Mouse (Mus musculus): ENCODE results near the gene Vmn1r178. TPM values are rescaled to one million over a fixed set of nuclear protein-coding genes. Genes with fewer than 3 reads are reported as not detected.

The Vmn1r178 gene
- total and polyA plus RNA-seq, 3 experiments: not detected

GRCm38 (mm10) chr7:23926678-23927077 is 34.9 kb downstream of the Vmn1r178 start, which contains the start of gene Vmn1r179:
Vmn1r179 (plus strand) TSS chr7:23926978.
- no peak within 1 kb of the TSS for H3K9ac ChIP-seq (ENCODE audit: insufficient read depth, low read depth)
- H3K36me3 ChIP-seq (replicated peaks in 1 of 2; ENCODE audit: control insufficient read depth in 1 of 2, insufficient read depth in 1 of 2, low read length in 1 of 2): no peaks in the 10 kb centered on the region
- H3K27ac ChIP-seq (ENCODE audit: insufficient read depth, low read depth): no peak within 1 kb of the TSS
- DNase-seq (ENCODE audit: extremely low read depth): no peak
- H3K4me2 ChIP-seq (ENCODE audit: insufficient read depth, low read depth, poor library complexity, severe bottlenecking): no peak within 1 kb of the TSS
- TF ChIP-seq HCFC1 (IDR thresholded peaks at IDR 0.05; ENCODE audit: low read depth, low read length): no peak
- TF ChIP-seq PAX5 (IDR thresholded peaks at IDR 0.05; ENCODE audit: low read length): no peak
- no peak for TF ChIP-seq MXI1 (IDR thresholded peaks at IDR 0.05; ENCODE audit: low read depth, low read length)
- TF ChIP-seq RAD21 (IDR thresholded peaks at IDR 0.05; ENCODE audit: low read depth, low read length): no peak
- no peak for TF ChIP-seq MEF2A (IDR thresholded peaks at IDR 0.05; ENCODE audit: borderline replicate concordance, low read depth, low read length)
- TF ChIP-seq ZKSCAN1 (IDR thresholded peaks at IDR 0.05; ENCODE audit: borderline replicate concordance, low read depth, low read length): no peak
- no peak for TF ChIP-seq MYC (IDR thresholded peaks at IDR 0.05; ENCODE audit: low read depth, low read length)
- TF ChIP-seq USF1 (IDR thresholded peaks at IDR 0.05; ENCODE audit: low read depth, low read length): no peak
- in situ Hi-C loops (cut with MboI; ENCODE audit: low pct_ligation_motif_present, low pct_unique_long_range_greater_than_20kb, low sequenced_read_pairs): no loop called here
- no peaks in the 10 kb centered on the region for H3K4me1 ChIP-seq (ENCODE audit: control insufficient read depth in 1 of 2, insufficient read depth in 2 of 2)
- H3K4me3 ChIP-seq (replicated peaks in 1 of 3; ENCODE audit: low read depth in 2 of 3, low read length in 2 of 3, poor library complexity in 1 of 3): no peak within 1 kb of the TSS
- dilution Hi-C loops (cut with MboI; ENCODE audit: extremely low pct_ligation_motif_present, extremely low pct_unique_long_range_greater_than_20kb, low sequenced_read_pairs): no loop called here
- H3K9me3 ChIP-seq (replicated peaks; ENCODE audit: low read length): no peaks in the 10 kb centered on the region
- peaks cover 27% of the 10 kb centered on the region for H3K27me3 ChIP-seq (replicated peaks)
- no peaks in the 10 kb centered on the region for H3K79me2 ChIP-seq (replicated peaks; ENCODE audit: control insufficient read depth, extremely low read depth, insufficient read depth, poor library complexity, severe bottlenecking)

Other genes starting within 250 kb of the Vmn1r178 start
- gene Vmn1r172, start 233.7 kb upstream of the Vmn1r178 start, total RNA-seq (2012; rRNA removed): not detected in 2 replicates
- not detected in 2 replicates for gene Vmn1r172, start 233.7 kb upstream of the Vmn1r178 start, total RNA-seq (2014; rRNA removed)
- not detected in 2 replicates for gene Vmn1r172, start 233.7 kb upstream of the Vmn1r178 start, polyA plus RNA-seq (2012; ENCODE audit: insufficient read length, low read depth)
- not detected in 2 replicates for gene Vmn1r173, start 191.3 kb upstream of the Vmn1r178 start, total RNA-seq (2012; rRNA removed)
- gene Vmn1r173, start 191.3 kb upstream of the Vmn1r178 start, total RNA-seq (2014; rRNA removed): not detected in 2 replicates
- not detected in 2 replicates for gene Vmn1r173, start 191.3 kb upstream of the Vmn1r178 start, polyA plus RNA-seq (2012; ENCODE audit: insufficient read length, low read depth)
- not detected in 2 replicates for gene Vmn1r174, start 139.7 kb upstream of the Vmn1r178 start, total RNA-seq (2012; rRNA removed)
- not detected in 2 replicates for gene Vmn1r174, start 139.7 kb upstream of the Vmn1r178 start, total RNA-seq (2014; rRNA removed)
- gene Vmn1r174, start 139.7 kb upstream of the Vmn1r178 start, polyA plus RNA-seq (2012; ENCODE audit: insufficient read length, low read depth): not detected in 2 replicates
- not detected in 2 replicates for gene Vmn1r175, start 81.4 kb upstream of the Vmn1r178 start, total RNA-seq (2012; rRNA removed)
- gene Vmn1r175, start 81.4 kb upstream of the Vmn1r178 start, total RNA-seq (2014; rRNA removed): not detected in 2 replicates
- gene Vmn1r175, start 81.4 kb upstream of the Vmn1r178 start, polyA plus RNA-seq (2012; ENCODE audit: insufficient read length, low read depth): not detected in 2 replicates
- gene Vmn1r176, start 54.6 kb upstream of the Vmn1r178 start, total RNA-seq (2012; rRNA removed): not detected in 2 replicates
- gene Vmn1r176, start 54.6 kb upstream of the Vmn1r178 start, total RNA-seq (2014; rRNA removed): not detected in 2 replicates
- not detected in 2 replicates for gene Vmn1r176, start 54.6 kb upstream of the Vmn1r178 start, polyA plus RNA-seq (2012; ENCODE audit: insufficient read length, low read depth)
- gene Vmn1r177, start 25.6 kb upstream of the Vmn1r178 start, total RNA-seq (2012; rRNA removed): not detected in 2 replicates
- gene Vmn1r177, start 25.6 kb upstream of the Vmn1r178 start, total RNA-seq (2014; rRNA removed): not detected in 2 replicates
- not detected in 2 replicates for gene Vmn1r177, start 25.6 kb upstream of the Vmn1r178 start, polyA plus RNA-seq (2012; ENCODE audit: insufficient read length, low read depth)
- not detected in 2 replicates for gene Vmn1r179, start 35.0 kb downstream of the Vmn1r178 start, total RNA-seq (2012; rRNA removed)
- not detected in 2 replicates for gene Vmn1r179, start 35.0 kb downstream of the Vmn1r178 start, total RNA-seq (2014; rRNA removed)
- not detected in 2 replicates for gene Vmn1r179, start 35.0 kb downstream of the Vmn1r178 start, polyA plus RNA-seq (2012; ENCODE audit: insufficient read length, low read depth)
- gene Vmn1r180, start 58.6 kb downstream of the Vmn1r178 start, total RNA-seq (2012; rRNA removed): not detected in 2 replicates
- not detected in 2 replicates for gene Vmn1r180, start 58.6 kb downstream of the Vmn1r178 start, total RNA-seq (2014; rRNA removed)
- gene Vmn1r180, start 58.6 kb downstream of the Vmn1r178 start, polyA plus RNA-seq (2012; ENCODE audit: insufficient read length, low read depth): not detected in 2 replicates
- gene Vmn1r181, start 82.6 kb downstream of the Vmn1r178 start, total RNA-seq (2012; rRNA removed): not detected in 2 replicates
- not detected in 2 replicates for gene Vmn1r181, start 82.6 kb downstream of the Vmn1r178 start, total RNA-seq (2014; rRNA removed)
- not detected in 2 replicates for gene Vmn1r181, start 82.6 kb downstream of the Vmn1r178 start, polyA plus RNA-seq (2012; ENCODE audit: insufficient read length, low read depth)
- gene V1rd19, start 109.7 kb downstream of the Vmn1r178 start, total RNA-seq (2012; rRNA removed): not detected in 2 replicates
- not detected in 2 replicates for gene V1rd19, start 109.7 kb downstream of the Vmn1r178 start, total RNA-seq (2014; rRNA removed)
- gene V1rd19, start 109.7 kb downstream of the Vmn1r178 start, polyA plus RNA-seq (2012; ENCODE audit: insufficient read length, low read depth): not detected in 2 replicates
- not detected in 2 replicates for gene Vmn1r183, start 161.2 kb downstream of the Vmn1r178 start, total RNA-seq (2012; rRNA removed)
- gene Vmn1r183, start 161.2 kb downstream of the Vmn1r178 start, total RNA-seq (2014; rRNA removed): not detected in 2 replicates
- gene Vmn1r183, start 161.2 kb downstream of the Vmn1r178 start, polyA plus RNA-seq (2012; ENCODE audit: insufficient read length, low read depth): not detected in 2 replicates
- gene Zfp180, start 189.9 kb downstream of the Vmn1r178 start, total RNA-seq (2012; rRNA removed): 14.0 and 16.4 TPM in 2 replicates
- 12.6 and 14.5 TPM in 2 replicates for gene Zfp180, start 189.9 kb downstream of the Vmn1r178 start, total RNA-seq (2014; rRNA removed)
- 11.4 TPM in 2 replicates for gene Zfp180, start 189.9 kb downstream of the Vmn1r178 start, polyA plus RNA-seq (2012; ENCODE audit: insufficient read length, low read depth)
- 0.29 and 0.42 TPM in 2 replicates for gene Zfp112, start 220.3 kb downstream of the Vmn1r178 start, total RNA-seq (2012; rRNA removed)
- 0.46 and 0.55 TPM in 2 replicates for gene Zfp112, start 220.3 kb downstream of the Vmn1r178 start, total RNA-seq (2014; rRNA removed)
- 0.40 and 0.53 TPM in 2 replicates for gene Zfp112, start 220.3 kb downstream of the Vmn1r178 start, polyA plus RNA-seq (2012; ENCODE audit: insufficient read length, low read depth)
- gene Zfp235, start 242.2 kb downstream of the Vmn1r178 start, total RNA-seq (2012; rRNA removed): 6.7 and 7.3 TPM in 2 replicates
- 5.6 and 5.9 TPM in 2 replicates for gene Zfp235, start 242.2 kb downstream of the Vmn1r178 start, total RNA-seq (2014; rRNA removed)
- 2.8 and 3.4 TPM in 2 replicates for gene Zfp235, start 242.2 kb downstream of the Vmn1r178 start, polyA plus RNA-seq (2012; ENCODE audit: insufficient read length, low read depth)

All from CH12.LX (cell line).